Mouse (Mus musculus): ENCODE data around the gene Ell3.
"Not testable (repeated sequence)": the region's sequence is repeated elsewhere in the genome, so short reads cannot be mapped to it uniquely, and the experiment has no call there.

Gene Ell3

GRCm38 (mm10) chr2:121444178-121444577, at the start of gene Ell3:
TSS of gene Ell3 (minus strand) at chr2:121444278.
- DNase-seq (ENCODE audit: low spot score in 2 of 2), result no peak

- DNase-seq (ENCODE audit: low spot score in 2 of 2), result not testable (repeated sequence)
These were observed 40.3 kb upstream of the Ell3 start for GRCm38 (mm10) chr2:121484403-121484802.

GRCm38 (mm10) chr2:121483576-121483975, 39.5 kb upstream of the Ell3 start:
- DNase-seq (ENCODE audit: low spot score in 2 of 2), result no peak

- not testable (repeated sequence) for DNase-seq (ENCODE audit: low spot score in 2 of 2)
These were observed 36.8 kb upstream of the Ell3 start for GRCm38 (mm10) chr2:121480916-121481315.

- no peak for DNase-seq (ENCODE audit: low spot score in 2 of 2)
These were observed 36.4 kb upstream of the Ell3 start for GRCm38 (mm10) chr2:121480498-121480897.

- no peak for DNase-seq (ENCODE audit: low spot score in 2 of 2)
These were observed 33.6 kb upstream of the Ell3 start for GRCm38 (mm10) chr2:121477491-121478266.

GRCm38 (mm10) chr2:121475306-121475705, 31.2 kb upstream of the Ell3 start:
- DNase-seq (ENCODE audit: low spot score in 2 of 2), result not testable (repeated sequence)

- no peak for DNase-seq (ENCODE audit: low spot score in 2 of 2)
These were observed 30.1 kb upstream of the Ell3 start for GRCm38 (mm10) chr2:121474180-121474535.

GRCm38 (mm10) chr2:121473301-121474179, 29.5 kb upstream of the Ell3 start, which contains the start of gene Mfap1b:
TSS of gene Mfap1b (minus strand) at chr2:121474067.
- DNase-seq (ENCODE audit: low spot score in 2 of 2), result peak; percentile 38 to 66

- DNase-seq (ENCODE audit: low spot score in 2 of 2), result not testable (repeated sequence)
These were observed 28.7 kb upstream of the Ell3 start for GRCm38 (mm10) chr2:121472783-121473182.

GRCm38 (mm10) chr2:121468982-121469381, 24.9 kb upstream of the Ell3 start:
- not testable (repeated sequence) for DNase-seq (ENCODE audit: low spot score in 2 of 2)

GRCm38 (mm10) chr2:121460071-121460470, 16.0 kb upstream of the Ell3 start:
- no peak for DNase-seq (ENCODE audit: low spot score in 2 of 2)

- peak; percentile 64 to 76 for DNase-seq (ENCODE audit: low spot score in 2 of 2)
These were observed 12.9 kb upstream of the Ell3 start, which contains the start of gene Serinc4 for GRCm38 (mm10) chr2:121456692-121457642. TSS of gene Serinc4 (minus strand) at chr2:121456781.

GRCm38 (mm10) chr2:121455534-121455933, 11.5 kb upstream of the Ell3 start:
- DNase-seq (ENCODE audit: low spot score in 2 of 2), result no peak

- DNase-seq (ENCODE audit: low spot score in 2 of 2), result no peak
These were observed 9.8 kb upstream of the Ell3 start for GRCm38 (mm10) chr2:121453917-121454316.

GRCm38 (mm10) chr2:121452990-121453389, 8.9 kb upstream of the Ell3 start, which contains the start of gene Hypk:
TSS of gene Hypk (plus strand) at chr2:121453290.
- no peak for DNase-seq (ENCODE audit: low spot score in 2 of 2)

GRCm38 (mm10) chr2:121452361-121452760, 8.3 kb upstream of the Ell3 start:
- no peak for DNase-seq (ENCODE audit: low spot score in 2 of 2)

- no peak for DNase-seq (ENCODE audit: low spot score in 2 of 2)
These were observed 6.0 kb upstream of the Ell3 start for GRCm38 (mm10) chr2:121450093-121450492.

GRCm38 (mm10) chr2:121449545-121450011, 5.5 kb upstream of the Ell3 start:
- DNase-seq (ENCODE audit: low spot score in 2 of 2), result no peak

GRCm38 (mm10) chr2:121448739-121449535, 4.9 kb upstream of the Ell3 start, which contains the start of gene Serf2:
TSS of gene Serf2 (plus strand) at chr2:121449195.
- DNase-seq (ENCODE audit: low spot score in 2 of 2), result peak; percentile 97 to 98
